Mouse (Mus musculus): ENCODE data around the gene Ctu2.

DNA sequence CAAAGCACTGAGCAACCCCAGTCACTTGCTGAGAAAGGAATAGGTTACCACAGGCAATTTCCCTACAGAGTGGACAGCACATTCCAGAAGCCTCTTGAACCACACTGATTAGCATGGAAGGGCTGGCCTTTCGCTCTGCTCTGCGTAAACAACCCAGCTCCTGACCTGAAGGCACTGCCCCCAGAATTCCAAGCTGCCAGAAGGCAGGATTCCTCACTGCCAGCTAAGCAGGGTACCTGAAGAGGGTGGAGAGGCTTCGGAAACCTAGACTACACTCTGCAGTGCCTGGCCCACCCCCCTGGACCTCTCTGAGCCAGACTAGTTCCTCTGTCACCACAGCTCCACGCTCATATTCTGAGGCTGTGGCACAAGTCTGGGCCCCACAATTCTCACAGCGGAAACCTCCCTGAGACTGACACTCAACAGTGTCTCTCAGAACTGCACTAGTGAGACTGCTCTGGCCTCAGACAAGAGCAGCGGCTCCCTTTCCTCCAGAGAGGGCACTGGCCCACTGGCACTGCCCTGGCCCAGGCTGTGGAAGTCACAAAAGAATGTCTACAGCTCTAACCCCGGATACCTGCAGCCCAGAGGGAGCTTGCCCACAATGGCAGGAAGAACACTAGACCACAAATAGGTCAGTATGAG, 50.7 kb downstream of the Ctu2 start:
- TF ChIP-seq GATA1 (IDR thresholded peaks at IDR 0.05; ENCODE audit: borderline replicate concordance, low read length) (no peak), FLI1 (IDR thresholded peaks at IDR 0.05; ENCODE audit: low read length) (no peak)

Measured in megakaryocyte, embryonic 14.5 days (primary cell).